Mouse (Mus musculus) hindbrain, embryonic 12.5 days (tissue): ENCODE measurements around the gene Tram1l1. TPM values are rescaled to one million over a fixed set of nuclear protein-coding genes. Genes with fewer than 3 reads are reported as not detected.
"Not testable (repeated sequence)": the region's sequence is repeated elsewhere in the genome, so short reads cannot be mapped to it uniquely, and the experiment has no call there.

ENCODE experiments used
- ATAC-seq: fragments of 200-750 bp; cut with Nextera tagmentation; 2 replicates; pipeline ENCODE4 v1.8.0; 2017; ENCODE audit warnings: moderate TSS enrichment; ENCODE audit not compliant: low FRiP score
- H3K27ac ChIP-seq: fragments of 300-500 bp; sonication (generic); 2 replicates; pipeline ENCODE4 v1.5.1; 2016; ENCODE audit warnings: mild to moderate bottlenecking
- H3K27me3 ChIP-seq: fragments of 300-500 bp; sonication (generic); 2 replicates; pipeline ENCODE4 v1.6.1; 2016; ENCODE audit warnings: mild to moderate bottlenecking
- H3K36me3 ChIP-seq: fragments of 300-500 bp; sonication (generic); 2 replicates; pipeline ENCODE4 v1.6.1; 2016; ENCODE audit warnings: mild to moderate bottlenecking
- H3K4me1 ChIP-seq: fragments of 300-500 bp; sonication (generic); 2 replicates; pipeline ENCODE4 v1.6.1; 2016
- H3K4me2 ChIP-seq: fragments of 300-500 bp; sonication (generic); replicated peaks from 2 replicates; pipeline ENCODE4 v1.6.1; 2016; ENCODE audit warnings: mild to moderate bottlenecking
- H3K4me3 ChIP-seq: fragments of 300-500 bp; sonication (generic); 2 replicates; pipeline ENCODE4 v1.5.1; 2016; ENCODE audit warnings: mild to moderate bottlenecking
- H3K9ac ChIP-seq: fragments of 300-500 bp; sonication (generic); 2 replicates; pipeline ENCODE4 v1.6.1; 2016; ENCODE audit warnings: mild to moderate bottlenecking, moderate library complexity
- H3K9me3 ChIP-seq: fragments of 300-500 bp; sonication (generic); replicated peaks from 2 replicates; pipeline ENCODE4 v1.6.1; 2016; ENCODE audit warnings: mild to moderate bottlenecking
- WGBS: fragments of 180-500 bp; shearing (Covaris S2); methylation state at CpG from one replicate; pipeline ENCODE4 v1.1.7; 2016; 5-methylcytosine and 5-hydroxymethylcytosine counted together
- polyA plus RNA-seq: library from polyadenylated mRNA; unstranded; fragments of >200 nt; fragmentation: Nextera tagmentation; extraction: Ambion mirVana; gene quantifications from 2 replicates; pipeline ENCODE4 v1.2.1, GENCODE M21; 2016

Gene Tram1l1
- polyA plus RNA-seq, result 34.5 and 35.9 TPM in 2 replicates

GRCm38 (mm10) chr3:124320821-124321576 is at the start of gene Tram1l1:
Tram1l1 (plus strand) TSS chr3:124320855.
- 2% methylated on average over 53 of the region's 53 CpGs for WGBS
- Histone ChIP-seq H3K4me1 (peaks cover 15% of the 10 kb centered on the region), H3K4me2 (peak within 1 kb of the TSS; percentile 68), H3K9me3 (no peaks in the 10 kb centered on the region), H3K36me3 (no peaks in the 10 kb centered on the region), H3K27ac (peak within 1 kb of the TSS; percentile 89), H3K4me3 (peak within 1 kb of the TSS; percentile 63), H3K27me3 (no peaks in the 10 kb centered on the region), H3K9ac (peak within 1 kb of the TSS; percentile 78)
- ATAC-seq, result peak; percentile 97

DNA sequence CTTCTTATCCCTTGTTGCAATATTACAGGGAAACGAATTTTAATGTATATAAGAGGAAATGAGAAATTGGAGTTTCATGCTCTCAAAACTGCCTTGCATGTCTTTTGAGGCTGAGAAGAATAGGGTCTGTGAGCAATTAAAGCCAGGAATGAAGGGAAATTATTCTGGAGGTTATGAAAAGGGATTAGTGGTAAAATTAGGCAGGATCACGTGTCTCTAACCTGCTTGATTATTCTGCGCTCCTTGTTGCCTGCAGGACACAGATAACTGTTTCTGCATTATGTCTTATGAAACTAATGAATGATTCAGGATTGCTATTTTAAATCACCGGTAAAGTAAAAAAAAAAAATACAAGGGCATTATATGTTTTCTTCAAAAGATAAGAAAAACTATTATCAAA is 49.4 kb upstream of the Tram1l1 start:
- Histone ChIP-seq H3K9ac (no peak overlapping the region), H3K4me2 (no peak overlapping the region), H3K9me3 (no peaks in the 10 kb centered on the region), H3K4me3 (no peak overlapping the region), H3K36me3 (no peaks in the 10 kb centered on the region), H3K27me3 (no peaks in the 10 kb centered on the region), H3K27ac (no peak overlapping the region), H3K4me1 (no peaks in the 10 kb centered on the region)
- 73% methylated on average over 4 of the region's 4 CpGs for WGBS
- ATAC-seq, result no peak

DNA sequence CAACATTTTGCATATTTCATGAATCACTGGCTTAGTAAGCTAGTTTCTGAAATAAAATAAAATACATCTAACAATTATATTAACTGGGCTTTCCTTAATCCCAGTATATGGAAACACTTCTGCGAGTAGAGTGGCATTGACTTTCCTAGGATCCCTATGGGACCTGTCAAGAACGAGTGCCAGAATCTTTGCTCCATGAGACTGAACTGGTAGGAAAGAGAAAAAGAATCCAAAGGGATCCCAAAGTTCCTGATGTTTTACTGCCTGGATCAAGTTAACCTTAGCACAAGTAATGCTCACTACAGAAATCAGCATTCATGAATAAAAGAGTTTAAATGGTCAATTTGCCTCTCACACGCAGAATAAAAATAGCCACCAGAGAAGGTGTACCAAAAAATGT is 49.0 kb upstream of the Tram1l1 start:
- WGBS, result 68% methylated on average over 3 of the region's 3 CpGs
- no peak for ATAC-seq
- H3K36me3 ChIP-seq, result no peaks in the 10 kb centered on the region
- no peak overlapping the region for H3K27ac ChIP-seq
- no peaks in the 10 kb centered on the region for H3K4me1 ChIP-seq
- H3K4me3 ChIP-seq, result no peak overlapping the region
- H3K27me3 ChIP-seq, result no peaks in the 10 kb centered on the region
- no peaks in the 10 kb centered on the region for H3K9me3 ChIP-seq
- H3K9ac ChIP-seq, result no peak overlapping the region
- H3K4me2 ChIP-seq, result no peak overlapping the region

- no peak overlapping the region for H3K27ac ChIP-seq
- H3K9me3 ChIP-seq, result no peaks in the 10 kb centered on the region
- H3K4me1 ChIP-seq, result no peaks in the 10 kb centered on the region
- H3K36me3 ChIP-seq, result no peaks in the 10 kb centered on the region
- 61% methylated on average over 2 of the region's 2 CpGs for WGBS
- H3K4me3 ChIP-seq, result no peak overlapping the region
- H3K27me3 ChIP-seq, result no peaks in the 10 kb centered on the region
- ATAC-seq, result peak; percentile 75
- H3K9ac ChIP-seq, result no peak overlapping the region
- no peak overlapping the region for H3K4me2 ChIP-seq
Observed at GRCm38 (mm10) chr3:124272465-124273089, 48.1 kb upstream of the Tram1l1 start.

DNA sequence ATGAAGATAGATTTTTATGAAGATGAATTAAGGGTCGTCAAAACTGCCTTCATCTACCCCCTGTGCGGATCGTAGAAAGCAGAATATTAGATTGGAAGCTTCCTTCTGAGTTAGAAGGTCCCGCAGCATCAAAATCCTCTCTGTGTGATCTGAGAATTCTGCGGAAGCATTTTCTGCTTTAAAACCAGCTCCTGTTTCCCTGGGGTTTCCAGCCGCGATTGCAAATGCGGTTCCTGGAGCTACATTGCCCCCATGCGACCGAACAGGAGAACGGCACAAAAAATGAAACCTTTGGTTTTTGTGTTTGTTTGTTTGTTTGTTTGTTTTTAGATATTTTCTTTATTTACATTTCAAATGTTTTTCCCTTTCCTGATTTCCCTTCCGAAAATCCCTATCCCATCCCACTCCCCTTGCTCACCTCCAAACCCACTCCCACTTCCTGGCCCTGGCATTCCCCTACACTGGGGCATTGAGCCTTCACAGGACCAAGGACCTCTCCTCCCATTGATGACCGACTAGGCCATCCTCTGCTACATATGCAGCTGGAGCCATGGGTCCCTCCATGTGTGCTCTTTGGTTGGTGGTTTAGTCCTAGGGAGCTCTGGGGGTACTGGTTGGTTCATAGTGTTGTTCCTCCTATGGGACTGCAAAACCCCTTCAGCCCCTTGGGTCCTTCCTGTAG is 45.6 kb upstream of the Tram1l1 start:
- H3K4me2 ChIP-seq, result 0 out of 2 replicates have a peak overlapping the region, but pooled peaks have one; percentile 26
- H3K27ac ChIP-seq, H3K9ac ChIP-seq, H3K4me1 ChIP-seq, H3K4me3 ChIP-seq, H3K27me3 ChIP-seq, H3K9me3 ChIP-seq, H3K36me3 ChIP-seq: not testable (repeated sequence)
- peak; percentile 51; the same call in 1 of the 2 replicates for ATAC-seq
- WGBS, result 12% methylated on average over 13 of the region's 13 CpGs

GRCm38 (mm10) chr3:124288936-124289335 is 31.7 kb upstream of the Tram1l1 start:
- not testable (repeated sequence) for H3K9ac ChIP-seq, H3K36me3 ChIP-seq, H3K27ac ChIP-seq, H3K27me3 ChIP-seq, ATAC-seq, H3K4me2 ChIP-seq, H3K4me1 ChIP-seq, H3K9me3 ChIP-seq, H3K4me3 ChIP-seq
- WGBS, result 44% methylated on average over 7 of the region's 7 CpGs

DNA sequence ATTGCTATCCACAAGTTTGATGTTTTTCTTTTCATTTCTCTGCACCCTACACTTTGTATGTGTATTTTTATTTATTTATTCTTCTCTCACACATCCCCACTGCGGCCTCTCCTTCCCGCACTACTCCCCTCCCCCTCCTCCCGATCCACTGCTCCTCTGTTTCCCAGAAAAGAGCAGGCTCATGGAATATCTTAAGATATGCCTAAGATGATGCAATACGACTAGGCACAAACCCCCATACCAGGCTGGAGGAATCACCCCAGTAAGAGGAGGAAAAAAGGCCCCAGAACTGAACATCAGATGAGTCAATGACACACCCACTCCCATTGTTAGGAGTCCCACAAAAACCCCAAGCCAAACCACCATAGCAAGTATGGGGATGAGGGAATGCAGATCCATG is 1.4 kb upstream of the Tram1l1 start:
- Histone ChIP-seq H3K27ac (0 out of 2 replicates have a peak overlapping the region, but pooled peaks have one; percentile 35), H3K9ac (no peak overlapping the region), H3K4me1 (peaks cover 15% of the 10 kb centered on the region), H3K4me3 (no peak overlapping the region), H3K9me3 (no peaks in the 10 kb centered on the region), H3K36me3 (no peaks in the 10 kb centered on the region), H3K4me2 (no peak overlapping the region), H3K27me3 (no peaks in the 10 kb centered on the region)
- no peak for ATAC-seq
- WGBS, result 75% methylated on average over 4 of the region's 4 CpGs

- peak overlapping the region; percentile 89 for H3K27ac ChIP-seq
- ATAC-seq, result peak; percentile 53
- peak overlapping the region; percentile 68 for H3K4me2 ChIP-seq
- peak overlapping the region; percentile 63 for H3K4me3 ChIP-seq
- WGBS, result 19% methylated on average over 2 of the region's 2 CpGs
- H3K4me1 ChIP-seq, result peaks cover 15% of the 10 kb centered on the region
- H3K9me3 ChIP-seq, result no peaks in the 10 kb centered on the region
- no peaks in the 10 kb centered on the region for H3K27me3 ChIP-seq
- H3K9ac ChIP-seq, result peak overlapping the region; percentile 78
- no peaks in the 10 kb centered on the region for H3K36me3 ChIP-seq
Observed at GRCm38 (mm10) chr3:124320398-124320797, 257 bp upstream of the Tram1l1 start.

- no peak for ATAC-seq
- no peak overlapping the region for H3K27ac ChIP-seq
- H3K4me3 ChIP-seq, result no peak overlapping the region
- H3K9me3 ChIP-seq, result no peaks in the 10 kb centered on the region
- H3K4me1 ChIP-seq, result no peaks in the 10 kb centered on the region
- H3K4me2 ChIP-seq, result no peak overlapping the region
- no peaks in the 10 kb centered on the region for H3K36me3 ChIP-seq
- H3K9ac ChIP-seq, result no peak overlapping the region
- H3K27me3 ChIP-seq, result no peaks in the 10 kb centered on the region
Observed at GRCm38 (mm10) chr3:124346445-124346844, 25.8 kb downstream of the Tram1l1 start.

DNA sequence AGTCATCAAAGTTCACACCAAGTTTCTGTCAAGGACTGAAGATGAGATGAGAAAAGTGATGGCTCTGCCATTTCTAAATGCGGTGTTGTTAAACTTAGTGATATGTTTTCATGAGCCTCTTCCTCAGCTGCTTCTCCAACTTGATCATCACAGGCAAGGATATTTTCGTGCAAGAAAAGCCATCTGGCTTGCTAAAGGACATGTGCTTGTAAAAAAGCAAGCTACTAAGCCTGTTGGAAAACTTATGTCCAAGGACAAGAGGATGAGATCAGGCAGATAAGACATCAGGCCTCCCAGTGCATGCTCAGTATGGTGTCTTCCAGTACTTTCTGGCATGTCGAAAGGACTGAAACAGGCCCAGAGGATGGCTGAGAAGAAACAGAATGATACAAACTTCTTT is 36.9 kb downstream of the Tram1l1 start:
- Histone ChIP-seq H3K36me3 (no peaks in the 10 kb centered on the region), H3K4me3 (no peak overlapping the region), H3K4me2 (no peak overlapping the region), H3K27ac (no peak overlapping the region), H3K4me1 (no peaks in the 10 kb centered on the region), H3K27me3 (no peaks in the 10 kb centered on the region), H3K9ac (no peak overlapping the region), H3K9me3 (no peaks in the 10 kb centered on the region)
- no peak for ATAC-seq
- 86% methylated on average over 3 of the region's 3 CpGs for WGBS

DNA sequence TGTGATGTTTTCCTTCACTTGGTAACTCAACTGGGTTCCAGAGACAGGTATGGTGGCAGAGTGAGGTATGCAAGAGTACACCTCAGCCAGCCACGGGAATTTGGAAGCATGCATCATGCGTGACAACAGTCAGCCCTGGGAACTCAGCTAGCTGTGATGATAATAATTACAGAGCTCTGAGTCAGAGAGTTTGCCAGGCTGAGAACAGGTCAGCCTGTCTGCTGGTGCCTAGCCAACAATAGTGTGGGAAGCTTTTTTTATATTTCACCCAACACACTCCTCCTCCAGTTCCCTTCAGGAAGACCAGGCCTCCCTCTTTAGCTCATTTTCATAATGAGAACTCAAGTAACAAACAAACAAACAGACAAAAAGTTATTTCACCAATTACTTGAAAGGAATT is 51.4 kb downstream of the Tram1l1 start:
- Histone ChIP-seq H3K27me3 (no peaks in the 10 kb centered on the region), H3K9me3 (no peaks in the 10 kb centered on the region), H3K36me3 (no peaks in the 10 kb centered on the region), H3K4me1 (no peaks in the 10 kb centered on the region), H3K9ac (no peak overlapping the region), H3K4me2 (no peak overlapping the region), H3K4me3 (no peak overlapping the region), H3K27ac (no peak overlapping the region)
- ATAC-seq, result no peak
- 92% methylated on average over 2 of the region's 2 CpGs for WGBS
